Mouse (Mus musculus) urinary bladder, postnatal 25 days (tissue): Measurements from ENCODE around the gene Serpina11.
"Not testable (repeated sequence)": the region's sequence is repeated elsewhere in the genome, so short reads cannot be mapped to it uniquely, and the experiment has no call there.

ENCODE experiments used
- DNase-seq: peaks from one replicate; pipeline ENCODE4 v3.0.0; 2022; ENCODE audit warnings: low spot score

Gene Serpina11

DNA sequence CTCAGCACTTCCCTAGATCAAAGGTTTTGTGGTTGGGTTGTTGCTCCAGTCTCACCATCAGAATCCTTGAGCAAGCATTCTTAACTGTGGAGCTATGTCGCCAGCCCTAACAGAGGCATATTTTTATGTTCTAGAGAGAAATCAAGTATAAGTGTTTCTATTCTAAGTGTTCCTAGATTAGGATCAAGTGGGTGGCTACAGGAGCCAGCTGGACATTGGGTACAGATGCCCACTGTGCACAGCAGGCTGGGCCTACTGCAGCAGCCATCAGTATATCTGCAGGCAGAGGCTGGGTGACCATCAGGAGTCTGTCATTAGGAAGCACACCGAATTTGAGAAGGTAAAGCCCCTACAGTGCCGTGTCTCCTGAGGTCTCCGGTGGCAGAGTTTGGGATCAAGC is 18.7 kb downstream of the Serpina11 start:
- no peak for DNase-seq

- DNase-seq, result no peak
These were observed 20.1 kb downstream of the Serpina11 start for GRCm38 (mm10) chr12:103969577-103970116.

DNA sequence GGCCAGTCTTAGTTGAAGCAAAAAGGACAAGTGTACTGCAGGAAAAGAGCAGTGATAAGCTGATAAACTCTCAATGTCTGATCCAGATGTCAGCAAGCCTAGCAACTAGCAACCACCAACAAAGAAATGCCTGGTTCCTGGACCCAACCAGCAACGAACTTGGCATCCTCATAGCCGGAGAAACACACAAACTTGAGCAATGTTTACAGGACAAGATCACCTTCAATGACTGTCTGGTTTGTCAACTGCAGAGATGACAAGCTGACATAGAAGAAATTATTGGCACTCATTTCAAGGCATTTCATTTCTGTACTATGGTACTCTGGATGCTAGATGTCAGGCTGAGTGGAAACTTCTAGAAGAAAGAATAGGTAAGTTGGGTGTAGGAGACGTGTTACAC is 23.0 kb downstream of the Serpina11 start:
- DNase-seq, result no peak

- no peak for DNase-seq
These were observed 26.5 kb downstream of the Serpina11 start for GRCm38 (mm10) chr12:103963288-103963687.

- DNase-seq, result no peak
These were observed 26.9 kb downstream of the Serpina11 start for GRCm38 (mm10) chr12:103962860-103963259.

DNA sequence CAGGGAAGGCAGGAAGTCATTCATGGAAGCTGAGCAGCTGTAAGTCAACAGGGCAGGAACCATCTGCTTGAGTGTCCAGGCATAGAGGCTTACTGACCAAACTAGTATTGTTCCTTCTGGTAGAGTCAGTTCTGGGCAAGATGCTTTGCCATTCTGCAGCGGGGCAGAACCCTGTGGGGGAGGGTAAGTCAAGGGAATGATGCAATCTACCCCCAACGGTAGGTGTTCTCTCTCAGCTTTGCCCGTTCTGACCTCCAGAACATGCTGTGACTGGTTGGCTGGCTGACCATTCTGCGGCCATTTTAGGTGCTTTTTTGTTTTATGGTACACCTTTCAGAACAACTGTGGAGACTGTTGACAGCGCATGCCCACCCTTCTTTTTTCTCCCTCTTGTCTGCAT is 27.4 kb downstream of the Serpina11 start:
- DNase-seq, result no peak

DNA sequence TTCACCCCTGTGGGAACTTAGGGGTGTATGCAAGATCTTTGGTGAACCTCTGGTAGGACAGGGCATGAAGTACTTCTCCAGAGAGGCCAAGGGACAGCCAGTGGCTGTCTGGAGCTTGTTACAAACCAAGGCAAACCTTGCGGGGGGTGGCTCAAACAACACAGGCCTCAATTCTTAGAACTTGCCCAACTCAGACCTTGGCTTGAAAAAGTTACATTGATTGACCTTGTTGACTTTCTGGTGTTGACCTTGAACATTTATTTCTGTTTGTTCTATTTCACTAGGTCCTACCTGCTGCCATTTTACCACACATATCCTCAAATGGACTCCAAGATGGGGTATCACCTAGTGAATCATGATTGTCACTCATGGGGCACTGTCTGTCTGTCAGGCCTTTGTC is 28.0 kb downstream of the Serpina11 start:
- DNase-seq, result no peak

DNA sequence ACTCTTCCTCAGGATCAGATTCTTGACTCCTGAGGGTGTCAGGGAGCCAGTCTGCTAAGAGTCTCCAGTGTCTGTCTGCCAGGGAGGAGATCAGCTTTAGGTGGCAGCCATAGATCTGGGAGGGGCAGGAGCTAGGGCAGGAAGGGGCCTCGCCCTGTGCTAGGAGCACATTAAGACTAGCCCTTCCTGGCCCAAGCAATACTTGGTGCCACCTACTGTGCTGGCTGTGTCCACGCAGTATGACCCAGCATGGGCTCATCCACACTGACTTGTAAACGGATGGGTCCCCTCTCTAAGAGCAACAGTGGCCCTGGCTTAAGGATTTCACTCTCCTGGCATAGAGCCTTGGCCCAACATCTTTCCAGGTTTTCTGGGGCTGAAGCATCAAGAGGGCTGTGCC is 31.0 kb downstream of the Serpina11 start, which contains the start of gene Serpina1e:
Gene Serpina1e (minus strand): TSS at position 178 of the 400 bp plus-strand sequence.
- DNase-seq, result no peak

DNA sequence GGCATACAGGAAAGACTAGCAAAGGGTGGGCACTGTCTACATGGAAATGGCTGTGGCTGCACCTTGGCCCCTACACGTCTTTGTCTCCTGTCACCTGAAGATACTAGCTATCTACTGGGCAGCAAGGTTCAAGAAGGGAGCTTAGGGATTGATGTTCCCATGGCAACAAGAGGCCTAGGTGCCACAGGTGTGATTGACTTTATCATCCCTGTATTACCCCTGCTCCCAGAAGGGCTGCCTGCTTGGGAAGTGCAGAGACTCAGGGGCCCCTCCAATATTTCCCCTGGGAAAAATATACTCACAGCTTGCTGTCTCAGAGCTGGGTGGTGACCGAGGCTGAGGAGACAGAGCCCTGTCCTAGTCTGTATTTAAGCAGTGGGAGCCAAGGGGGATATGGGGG is 33.2 kb downstream of the Serpina11 start:
- not testable (repeated sequence) for DNase-seq

DNA sequence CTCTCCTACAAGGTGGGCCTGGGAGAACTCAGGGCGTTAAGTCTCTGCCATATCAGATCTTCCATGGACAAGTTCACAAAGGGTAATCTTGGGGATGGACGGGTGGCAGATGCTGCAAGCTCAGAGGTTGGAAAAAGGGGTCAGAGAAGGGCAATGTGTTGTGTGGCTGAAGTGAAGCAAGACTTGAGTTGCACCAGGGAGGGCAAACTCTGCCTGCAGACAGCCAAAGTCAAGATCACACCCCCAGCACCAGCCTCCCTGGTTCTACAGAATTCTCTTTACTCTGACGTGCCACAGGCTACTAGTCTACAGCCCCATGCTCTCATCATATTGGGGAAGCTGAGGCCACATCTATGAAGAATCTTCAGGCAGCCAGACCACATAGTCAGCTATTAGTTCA is 36.8 kb downstream of the Serpina11 start:
- DNase-seq, result not testable (repeated sequence)

DNA sequence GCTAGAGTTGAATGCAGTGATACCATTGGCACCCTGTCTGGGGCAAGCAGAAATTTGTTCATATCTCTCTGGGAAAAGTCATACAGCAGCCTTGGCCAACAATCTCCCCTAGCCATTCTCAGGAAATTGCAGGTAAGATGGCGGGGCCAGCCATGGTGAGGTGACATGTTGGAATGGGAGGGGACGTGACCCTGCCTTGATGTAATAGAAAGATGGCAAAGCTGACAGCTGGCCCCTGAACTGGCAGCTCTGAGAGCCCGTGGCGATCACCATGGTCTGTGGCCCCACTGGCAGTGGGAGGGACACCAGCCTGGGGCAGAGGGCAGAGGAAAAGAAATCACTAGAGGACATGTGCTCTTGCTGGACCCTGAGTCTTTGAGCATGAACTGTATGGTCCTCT is 43.5 kb downstream of the Serpina11 start:
- no peak for DNase-seq
